Mouse (Mus musculus): ENCODE data around the gene Xirp2.
A peak's percentile ranks its signal among the peaks of the same experiment; 100 is the strongest.

The Xirp2 gene

DNA sequence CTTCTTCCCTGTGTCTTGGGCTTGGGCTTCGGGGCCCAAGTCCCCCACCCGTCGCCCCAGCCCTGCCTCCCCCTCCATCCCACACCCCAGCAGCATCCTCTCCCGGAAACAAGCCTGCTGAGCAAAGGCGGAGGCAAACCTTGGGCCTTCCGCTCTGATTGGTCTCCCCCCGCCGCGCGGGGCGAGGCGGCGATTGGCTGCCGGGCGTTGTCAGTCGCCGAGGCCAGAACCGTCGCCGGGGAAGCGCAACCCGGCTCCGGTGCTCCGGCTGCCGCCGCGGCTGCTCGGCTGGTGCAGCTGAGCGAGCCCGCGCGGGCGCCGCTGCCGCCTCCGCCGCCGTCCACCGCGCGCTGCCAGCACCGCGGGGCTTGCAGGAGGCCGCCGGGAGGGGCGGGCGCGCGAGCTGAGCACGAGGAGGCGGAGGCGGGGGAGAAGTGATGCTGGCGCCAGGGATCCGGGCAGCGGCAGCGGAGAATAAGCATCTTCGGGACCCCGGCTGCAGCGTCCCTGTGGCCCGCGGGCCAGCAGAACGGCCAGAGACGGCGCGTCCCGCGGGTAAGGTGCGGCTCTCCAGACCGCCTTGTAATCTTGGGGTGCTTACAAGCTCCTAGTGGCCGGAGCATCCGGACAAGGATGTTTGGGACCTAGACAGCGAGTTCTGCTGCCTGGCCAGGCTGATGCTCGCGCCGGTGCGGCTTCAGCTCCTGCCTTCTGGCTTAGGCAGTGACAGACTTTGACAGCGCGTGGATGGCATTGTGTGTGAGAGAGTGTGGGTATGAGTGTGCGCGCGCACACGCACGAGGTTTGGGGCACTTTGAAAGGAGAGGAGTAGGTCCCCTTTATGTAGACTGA is 119.9 kb downstream of the Xirp2 start, which contains the start of gene B3galt1:
Gene B3galt1, plus strand, starts transcription at position 392 of the 852 bp plus-strand sequence.
- peak; percentile 90 to 93 for DNase-seq

DNA sequence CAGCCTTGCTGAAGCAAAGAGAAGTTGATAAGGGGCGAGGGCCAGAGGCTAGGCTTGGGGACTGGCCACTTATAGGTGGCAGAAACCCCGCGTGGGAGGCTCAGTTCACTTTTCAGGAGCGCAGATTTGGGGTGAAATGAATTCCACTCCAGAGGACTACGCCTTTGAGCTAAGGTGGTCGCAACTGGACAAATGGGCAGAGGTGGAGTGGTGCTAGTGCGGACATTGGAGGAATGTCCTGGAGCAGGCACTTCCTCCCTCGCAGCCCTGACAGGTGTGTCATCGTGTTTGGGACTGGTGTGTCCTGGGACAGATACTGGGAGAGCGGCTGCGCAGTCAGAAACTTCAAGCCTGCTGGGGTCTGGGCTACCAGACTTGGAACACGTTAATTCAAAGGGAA is 120.8 kb downstream of the Xirp2 start:
- peak; percentile 15 to 19 for DNase-seq

DNA sequence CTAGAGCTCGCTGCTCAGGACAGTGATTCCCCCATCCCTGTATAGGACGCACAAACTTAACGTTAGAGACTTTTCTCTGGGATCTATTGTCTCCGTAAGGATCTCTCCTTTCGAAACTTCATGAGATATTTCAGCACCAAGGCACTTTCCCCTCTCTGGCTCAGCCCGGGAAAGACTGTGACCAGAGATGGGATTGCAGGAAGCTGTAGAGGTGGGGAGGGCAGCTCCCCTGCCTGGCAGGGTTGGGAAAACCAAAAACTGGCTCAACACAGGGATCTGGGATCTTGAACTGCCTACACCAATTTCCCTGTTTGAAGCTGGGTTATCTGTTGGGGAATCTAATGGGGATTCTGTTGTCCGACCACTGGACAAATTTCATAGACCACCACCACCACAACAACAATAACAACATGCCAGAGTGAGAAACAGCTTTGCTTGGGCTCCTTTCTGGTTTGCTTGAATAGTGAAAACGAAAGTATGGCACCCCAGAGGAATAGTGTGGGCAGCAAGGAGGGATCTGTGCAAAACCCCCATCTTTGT is 121.4 kb downstream of the Xirp2 start:
- peak; percentile 8 to 28 for DNase-seq

Data from cerebellum, postnatal 36 days (tissue).